Mouse (Mus musculus): ENCODE data around the gene Gm10382.
A peak's percentile ranks its signal among the peaks of the same experiment; 100 is the strongest.
"Not testable (repeated sequence)": the region's sequence is repeated elsewhere in the genome, so short reads cannot be mapped to it uniquely, and the experiment has no call there.

The Gm10382 gene

DNA sequence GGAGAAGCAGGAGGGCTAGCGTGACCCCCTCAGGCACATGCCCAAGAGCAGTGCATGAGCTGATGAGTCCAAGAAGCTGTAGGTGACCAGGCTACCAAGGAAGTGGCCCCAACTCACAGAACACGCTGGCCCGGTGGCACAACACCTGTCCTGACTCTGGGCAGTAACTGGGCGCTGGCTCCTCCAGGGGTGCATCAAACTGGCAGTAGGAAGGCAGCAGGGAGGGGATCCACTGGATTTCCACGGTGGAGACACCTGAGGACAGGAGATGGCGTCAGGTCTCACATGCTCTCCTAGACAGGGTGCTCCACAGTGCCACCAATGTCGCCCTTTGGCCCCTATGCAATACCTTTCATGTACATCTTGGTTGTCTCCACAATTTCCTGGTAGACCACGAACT lies 27.1 kb downstream of the Gm10382 start:
- no peak for DNase-seq (ENCODE audit: low spot score in 2 of 2)

GRCm38 (mm10) chr5:125418636-125419035 lies 29.5 kb downstream of the Gm10382 start:
- no peak for DNase-seq (ENCODE audit: low spot score in 2 of 2)

DNA sequence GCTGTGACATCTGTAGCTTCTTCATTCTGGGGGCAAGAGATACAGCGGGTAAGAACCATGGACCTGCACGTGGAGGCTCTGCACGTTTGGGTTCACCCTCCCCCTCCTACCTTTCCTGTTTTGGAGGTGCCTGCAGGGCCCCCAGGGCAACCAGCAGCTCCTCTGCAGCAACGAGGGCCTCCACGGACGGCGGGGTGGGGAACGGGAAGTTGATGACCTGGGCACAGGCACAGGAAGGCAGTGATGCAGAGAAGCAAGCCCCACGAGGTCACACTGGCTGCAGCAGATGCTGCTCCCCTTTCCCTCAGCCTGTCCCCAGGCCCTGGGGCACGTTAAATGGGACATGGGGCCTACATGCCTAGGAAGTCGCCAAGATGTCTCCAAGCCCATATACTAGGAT lies 30.0 kb downstream of the Gm10382 start:
- no peak for DNase-seq (ENCODE audit: low spot score in 2 of 2)

GRCm38 (mm10) chr5:125425698-125426276 lies 36.7 kb downstream of the Gm10382 start:
- no peak for DNase-seq (ENCODE audit: low spot score in 2 of 2)

DNA sequence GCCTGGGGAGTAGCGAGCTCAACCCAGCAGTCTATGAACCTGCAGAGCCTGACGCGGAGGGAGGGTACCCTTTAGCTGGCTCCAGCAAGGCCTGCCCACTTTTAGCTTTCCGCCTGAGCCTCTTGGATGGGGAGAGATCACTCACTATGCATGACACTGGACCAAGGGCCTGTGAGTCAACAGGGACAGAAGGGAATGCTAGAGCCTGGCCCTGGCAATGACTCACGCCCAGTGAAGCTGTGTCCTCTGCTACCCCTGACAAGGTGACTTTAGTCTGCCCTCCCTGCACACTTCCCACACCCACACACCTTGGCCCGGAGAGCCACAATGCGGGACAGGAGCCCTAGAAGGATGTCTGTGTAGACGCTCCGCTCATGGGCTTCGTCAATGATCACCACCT lies 37.2 kb downstream of the Gm10382 start:
- DNase-seq (ENCODE audit: low spot score in 2 of 2): no peak

GRCm38 (mm10) chr5:125432324-125432723 lies 43.2 kb downstream of the Gm10382 start:
- DNase-seq (ENCODE audit: low spot score in 2 of 2): not testable (repeated sequence)

DNA sequence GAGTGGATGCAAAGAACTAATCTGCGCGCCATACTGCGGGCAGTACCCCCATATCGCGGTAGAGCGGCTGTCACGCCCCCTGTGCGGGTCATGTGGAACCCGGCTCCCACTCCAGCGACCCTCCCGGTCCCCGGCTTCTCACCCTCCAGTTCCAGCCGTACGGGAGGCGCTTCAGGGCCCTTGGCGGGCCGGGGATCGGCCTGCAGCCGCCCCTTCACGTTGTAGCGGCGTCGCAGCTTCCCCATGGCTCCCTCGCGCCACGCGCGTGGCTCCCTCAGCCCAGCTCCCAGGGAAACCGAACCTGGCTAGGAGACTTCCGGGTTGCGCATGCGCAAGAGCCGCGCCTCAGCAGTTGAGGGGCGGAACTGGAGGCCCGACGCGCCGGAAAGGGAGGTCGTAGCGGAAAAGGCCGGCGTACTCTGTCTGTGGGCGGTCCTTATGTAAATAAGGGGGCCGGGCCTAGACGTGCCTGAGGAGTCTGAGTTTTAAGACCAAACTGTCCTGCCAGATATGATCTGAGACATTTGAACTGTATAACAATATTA lies 44.7 kb downstream of the Gm10382 start, which contains the start of gene Dhx37:
Dhx37 (minus strand) TSS at position 329 of the 545 bp plus-strand sequence.
- peak; percentile 89 for DNase-seq (ENCODE audit: low spot score in 2 of 2)

- DNase-seq (ENCODE audit: low spot score in 2 of 2): not testable (repeated sequence)
Observed at GRCm38 (mm10) chr5:125434347-125434746, 45.2 kb downstream of the Gm10382 start.

All from right cerebral cortex, postnatal 36 days (tissue).